Mouse (Mus musculus) forebrain, embryonic 13.5 days (tissue): ENCODE data around the gene Bysl. TPM values are rescaled to one million over a fixed set of nuclear protein-coding genes. Genes with fewer than 3 reads are reported as not detected.
"Not testable (repeated sequence)": the region's sequence is repeated elsewhere in the genome, so short reads cannot be mapped to it uniquely, and the experiment has no call there.

Experiments used
- ATAC-seq: fragments of 200-750 bp; cut with Nextera tagmentation; 2 replicates; pipeline ENCODE4 v1.8.0; 2017
- H3K27ac ChIP-seq: fragments of 300-500 bp; sonication (generic); 2 replicates; pipeline ENCODE4 v1.5.1; 2015; ENCODE audit warnings: inconsistent platforms, mild to moderate bottlenecking, moderate library complexity
- H3K27me3 ChIP-seq: fragments of 300-500 bp; sonication (generic); 2 replicates; pipeline ENCODE4 v1.6.1; 2015; ENCODE audit warnings: mild to moderate bottlenecking, inconsistent platforms
- H3K36me3 ChIP-seq: fragments of 300-500 bp; sonication (generic); 2 replicates; pipeline ENCODE4 v1.6.1; 2015; ENCODE audit warnings: mild to moderate bottlenecking, inconsistent platforms; ENCODE audit not compliant: poor library complexity, severe bottlenecking
- H3K4me1 ChIP-seq: fragments of 300-500 bp; sonication (generic); 2 replicates; pipeline ENCODE4 v1.6.1; 2015; ENCODE audit warnings: inconsistent platforms
- H3K4me2 ChIP-seq: fragments of 300-500 bp; sonication (generic); 2 replicates; pipeline ENCODE4 v1.6.1; 2015; ENCODE audit warnings: inconsistent platforms, mild to moderate bottlenecking, moderate library complexity
- H3K4me3 ChIP-seq: fragments of 300-500 bp; sonication (generic); 2 replicates; pipeline ENCODE4 v1.5.1; 2015; ENCODE audit warnings: mild to moderate bottlenecking, inconsistent platforms
- H3K9ac ChIP-seq: fragments of 300-500 bp; sonication (generic); 2 replicates; pipeline ENCODE4 v1.6.1; 2015; ENCODE audit warnings: mild to moderate bottlenecking, inconsistent platforms
- H3K9me3 ChIP-seq: fragments of 300-500 bp; sonication (generic); replicated peaks from 2 replicates; pipeline ENCODE4 v1.6.1; 2016; ENCODE audit warnings: inconsistent platforms
- WGBS: fragments of 180-500 bp; shearing (Covaris S2); methylation state at CpG from one replicate; pipeline ENCODE4 v1.1.7; 2015; 5-methylcytosine and 5-hydroxymethylcytosine counted together
- polyA plus RNA-seq: library from polyadenylated mRNA; unstranded; fragments of >200 nt; fragmentation: Nextera tagmentation; extraction: Ambion mirVana; gene quantifications from 2 replicates; pipeline ENCODE4 v1.2.1, GENCODE M21; 2015

Gene Bysl
- polyA plus RNA-seq, 1 experiment from 2014 or later: 29.7 TPM

DNA sequence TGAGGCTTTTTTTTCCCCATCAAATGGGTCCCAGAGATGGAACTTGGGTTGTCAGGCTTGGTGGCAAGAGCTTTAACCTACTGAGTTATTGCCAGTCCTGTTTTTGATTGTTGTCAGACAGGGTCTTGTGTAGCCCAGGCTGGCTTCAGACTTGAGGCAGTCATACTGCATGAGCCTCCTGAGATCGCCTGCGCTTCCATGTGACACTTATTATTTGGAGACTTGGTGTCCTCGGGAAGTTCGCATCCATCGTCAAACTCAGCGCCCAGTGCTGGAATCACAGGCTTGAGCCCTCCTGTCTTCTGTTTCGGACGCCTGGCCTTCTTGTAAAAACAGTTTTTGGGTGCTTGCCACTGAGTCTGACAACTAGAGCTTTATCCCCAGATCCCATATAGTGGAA lies 4.8 kb upstream of the Bysl start:
- WGBS: 93% methylated on average over 8 of the region's 8 CpGs
- ATAC-seq: no peak
- Histone ChIP-seq H3K9me3 (no peaks in the 10 kb centered on the region), H3K4me3 (no peak overlapping the region), H3K9ac (no peak overlapping the region), H3K36me3 (peaks cover 62% of the 10 kb centered on the region), H3K4me1 (peaks cover 17% of the 10 kb centered on the region), H3K4me2 (no peak overlapping the region), H3K27me3 (no peaks in the 10 kb centered on the region), H3K27ac (no peak overlapping the region)

DNA sequence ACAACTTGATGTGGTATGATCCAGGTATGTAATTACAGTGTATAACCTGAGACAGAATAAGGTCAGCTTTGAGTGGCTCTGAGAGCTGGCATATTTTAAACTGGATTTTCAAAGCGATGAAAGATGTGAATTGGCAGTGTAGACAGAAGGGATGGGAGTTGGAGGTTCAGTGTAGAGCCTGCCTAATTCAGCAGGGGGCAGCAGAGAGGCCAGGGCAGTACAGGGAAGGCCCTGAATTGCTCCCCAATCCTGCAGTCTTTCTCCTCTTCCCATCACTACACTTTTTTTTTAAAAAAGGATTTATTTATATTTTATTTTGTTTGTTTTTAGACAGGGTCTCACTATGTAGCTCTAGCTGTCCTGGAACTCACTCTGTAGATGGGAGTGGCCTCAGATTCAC lies 2.7 kb upstream of the Bysl start:
- Histone ChIP-seq H3K9ac (no peak overlapping the region), H3K27ac (no peak overlapping the region), H3K27me3 (no peaks in the 10 kb centered on the region), H3K4me1 (peaks cover 31% of the 10 kb centered on the region), H3K4me3 (no peak overlapping the region), H3K4me2 (no peak overlapping the region), H3K9me3 (no peaks in the 10 kb centered on the region), H3K36me3 (peaks cover 44% of the 10 kb centered on the region)
- ATAC-seq: no peak
- WGBS: 82% methylated on average over 1 of the region's 1 CpGs

DNA sequence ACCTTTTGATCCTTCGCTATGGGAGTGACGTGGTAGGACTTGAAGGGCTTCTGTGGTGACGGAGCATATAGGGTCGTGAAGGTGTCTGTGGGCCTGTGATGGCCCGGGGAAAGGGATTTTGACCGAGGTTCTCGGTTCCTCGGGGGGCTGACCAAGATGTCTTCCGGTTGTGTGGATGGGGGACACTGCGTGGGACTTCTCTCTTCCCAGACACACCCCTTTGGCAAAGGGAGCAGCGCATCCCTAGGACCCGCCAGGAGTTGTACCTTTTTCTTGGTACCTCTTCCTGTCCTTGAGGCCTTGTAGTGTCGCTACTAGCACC lies 330 bp upstream of the Bysl start:
- Histone ChIP-seq H3K27ac (no peak overlapping the region), H3K4me3 (peak overlapping the region; percentile 87), H3K9me3 (no peaks in the 10 kb centered on the region), H3K36me3 (peaks cover 49% of the 10 kb centered on the region), H3K27me3 (no peaks in the 10 kb centered on the region), H3K9ac (peak overlapping the region; percentile 80), H3K4me2 (peak overlapping the region; percentile 94), H3K4me1 (peaks cover 31% of the 10 kb centered on the region)
- under 1% methylated on average over 13 of the region's 13 CpGs for WGBS
- ATAC-seq: no peak

DNA sequence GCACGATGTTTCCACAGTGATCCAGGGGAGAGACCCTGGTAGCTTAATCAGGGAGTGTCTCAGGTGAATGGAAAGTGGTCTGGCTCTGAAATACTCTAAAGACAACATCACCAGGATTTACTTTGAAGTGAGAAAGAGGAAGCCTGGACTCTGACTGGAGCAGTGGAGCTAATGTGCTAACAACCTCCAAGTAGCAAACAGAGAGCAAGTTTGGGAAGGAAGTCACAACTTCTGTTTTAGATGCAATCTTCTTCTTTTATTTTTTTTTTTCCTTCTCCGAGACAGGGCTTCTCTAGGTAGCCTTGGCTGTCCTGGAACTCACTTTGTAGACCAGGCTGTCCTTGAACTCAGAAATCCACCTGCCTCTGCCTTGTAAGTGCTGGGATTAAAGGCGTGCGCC lies 2.1 kb downstream of the Bysl start:
- ATAC-seq: no peak
- WGBS: 95% methylated on average over 4 of the region's 4 CpGs
- Histone ChIP-seq H3K9ac (no peak overlapping the region), H3K27me3 (no peaks in the 10 kb centered on the region), H3K9me3 (no peaks in the 10 kb centered on the region), H3K4me3 (no peak overlapping the region), H3K27ac (no peak overlapping the region), H3K36me3 (peaks cover 57% of the 10 kb centered on the region), H3K4me2 (no peak overlapping the region), H3K4me1 (peaks cover 31% of the 10 kb centered on the region)

DNA sequence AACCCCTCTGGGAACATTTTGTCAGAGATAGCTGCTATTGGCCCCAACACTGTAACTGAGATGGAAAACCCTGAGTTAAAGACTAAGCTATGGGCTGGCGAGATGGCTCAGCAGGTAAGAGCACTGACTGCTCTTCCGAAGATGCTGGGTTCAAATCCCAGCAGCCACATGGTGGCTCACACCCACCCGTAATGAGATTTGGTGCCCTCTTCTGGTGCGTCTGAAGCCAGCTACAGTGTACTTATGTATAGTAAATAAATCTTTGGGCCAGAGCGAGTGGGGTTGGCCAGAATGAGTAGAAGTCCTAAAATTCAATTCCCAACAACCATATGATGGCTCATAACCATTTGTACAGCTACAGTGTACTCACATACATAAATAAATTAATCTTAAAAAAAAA lies 5.1 kb downstream of the Bysl start:
- H3K4me1 ChIP-seq: peaks cover 14% of the 10 kb centered on the region
- no peak overlapping the region for H3K4me3 ChIP-seq
- ATAC-seq: no peak
- H3K9ac ChIP-seq: no peak overlapping the region
- no peak overlapping the region for H3K27ac ChIP-seq
- H3K9me3 ChIP-seq: no peaks in the 10 kb centered on the region
- no peaks in the 10 kb centered on the region for H3K27me3 ChIP-seq
- no peak overlapping the region for H3K4me2 ChIP-seq
- H3K36me3 ChIP-seq: peaks cover 74% of the 10 kb centered on the region
- WGBS: 71% methylated on average over 5 of the region's 5 CpGs

DNA sequence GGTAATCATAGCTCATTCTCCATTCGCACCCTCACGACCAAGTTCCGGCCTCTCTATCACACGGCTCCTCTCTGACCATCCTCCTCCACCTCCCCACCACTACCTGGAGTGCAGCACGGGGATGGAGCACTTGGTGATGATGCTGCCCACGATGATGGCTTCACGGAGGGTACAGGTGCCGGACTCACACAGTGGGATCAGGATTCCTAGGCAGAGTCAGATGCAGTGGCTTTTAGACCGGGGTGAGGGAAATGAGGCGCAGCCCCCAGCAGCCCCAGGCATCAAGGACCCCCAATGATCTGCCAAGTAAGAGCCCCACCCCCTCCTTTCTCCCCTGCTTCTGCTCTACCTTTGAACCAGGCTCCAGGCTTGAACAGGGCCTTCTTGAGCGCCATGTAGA lies 9.0 kb downstream of the Bysl start:
- no peak overlapping the region for H3K4me3 ChIP-seq
- WGBS: 94% methylated on average over 11 of the region's 11 CpGs
- no peaks in the 10 kb centered on the region for H3K27me3 ChIP-seq
- no peak for ATAC-seq
- no peak overlapping the region for H3K9ac ChIP-seq
- H3K27ac ChIP-seq: no peak overlapping the region
- H3K4me2 ChIP-seq: no peak overlapping the region
- H3K9me3 ChIP-seq: no peaks in the 10 kb centered on the region
- H3K4me1 ChIP-seq: peaks cover 7% of the 10 kb centered on the region
- H3K36me3 ChIP-seq: peaks cover 88% of the 10 kb centered on the region

DNA sequence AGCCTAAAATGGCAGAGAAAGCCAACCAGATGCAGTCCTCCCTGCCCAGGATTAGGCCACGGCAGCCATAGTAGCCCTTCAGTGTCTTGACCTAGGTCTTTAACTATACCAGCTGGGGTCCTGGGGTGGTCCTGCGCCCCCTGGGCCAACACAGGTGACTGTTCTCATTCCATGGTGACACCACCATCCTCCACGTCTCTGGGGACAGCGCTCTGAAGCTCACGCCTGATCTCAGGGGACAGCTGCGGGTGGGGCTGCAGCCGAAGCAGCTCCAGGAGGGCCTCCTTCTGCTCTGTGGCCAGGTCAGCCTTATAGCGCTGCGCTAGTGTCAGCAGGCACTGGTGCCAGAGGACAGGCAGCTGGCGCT lies 9.9 kb downstream of the Bysl start:
- 96% methylated on average over 10 of the region's 10 CpGs for WGBS
- Histone ChIP-seq H3K27ac (no peak overlapping the region), H3K9me3 (no peaks in the 10 kb centered on the region), H3K4me2 (no peak overlapping the region), H3K4me1 (peaks cover 16% of the 10 kb centered on the region), H3K36me3 (peaks cover 79% of the 10 kb centered on the region), H3K9ac (no peak overlapping the region), H3K4me3 (no peak overlapping the region), H3K27me3 (no peaks in the 10 kb centered on the region)
- no peak for ATAC-seq

DNA sequence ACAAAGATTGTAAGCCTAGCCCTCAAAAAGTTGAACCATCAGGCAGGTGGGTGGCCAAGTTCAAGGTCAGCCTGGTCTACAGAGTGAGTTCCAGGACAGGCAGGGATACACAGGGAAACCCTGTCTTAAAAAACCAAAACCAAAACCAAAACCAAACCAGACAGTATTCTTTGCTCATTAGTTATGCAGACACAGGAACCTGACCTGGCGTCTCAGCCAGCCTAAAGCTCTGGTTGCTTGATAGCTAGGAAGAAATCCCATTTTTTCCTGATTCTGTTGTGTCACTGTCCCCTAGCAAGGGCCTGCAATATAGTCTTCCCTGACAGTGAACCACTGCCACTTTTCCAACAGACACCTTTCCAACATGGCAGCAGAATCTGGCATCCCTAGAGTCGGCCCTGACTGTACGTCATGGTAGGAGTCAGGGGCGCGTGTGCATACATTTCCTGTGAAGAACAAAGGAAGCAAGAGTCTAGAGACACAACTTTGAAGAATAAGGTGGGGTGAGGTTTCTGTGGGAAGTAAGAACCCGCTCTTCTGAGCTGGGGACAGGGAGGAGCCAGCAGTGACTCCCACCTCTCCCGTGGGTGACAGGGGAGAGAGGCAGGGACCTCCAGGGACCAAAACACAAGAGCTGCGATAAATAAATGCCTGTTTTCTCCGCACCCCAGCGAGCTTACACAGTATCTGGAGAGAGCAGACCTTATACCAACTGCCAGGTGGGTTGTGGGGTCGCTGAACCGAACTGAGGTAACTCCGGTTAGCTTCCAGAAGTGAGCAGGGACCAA lies 10.5 kb downstream of the Bysl start:
- no peak overlapping the region for H3K27ac ChIP-seq
- H3K27me3 ChIP-seq: no peaks in the 10 kb centered on the region
- H3K4me2 ChIP-seq: no peak overlapping the region
- H3K9me3 ChIP-seq: no peaks in the 10 kb centered on the region
- no peak overlapping the region for H3K9ac ChIP-seq
- 90% methylated on average over 13 of the region's 13 CpGs for WGBS
- H3K4me1 ChIP-seq: peaks cover 22% of the 10 kb centered on the region
- peaks cover 73% of the 10 kb centered on the region for H3K36me3 ChIP-seq
- ATAC-seq: no peak
- H3K4me3 ChIP-seq: no peak overlapping the region

DNA sequence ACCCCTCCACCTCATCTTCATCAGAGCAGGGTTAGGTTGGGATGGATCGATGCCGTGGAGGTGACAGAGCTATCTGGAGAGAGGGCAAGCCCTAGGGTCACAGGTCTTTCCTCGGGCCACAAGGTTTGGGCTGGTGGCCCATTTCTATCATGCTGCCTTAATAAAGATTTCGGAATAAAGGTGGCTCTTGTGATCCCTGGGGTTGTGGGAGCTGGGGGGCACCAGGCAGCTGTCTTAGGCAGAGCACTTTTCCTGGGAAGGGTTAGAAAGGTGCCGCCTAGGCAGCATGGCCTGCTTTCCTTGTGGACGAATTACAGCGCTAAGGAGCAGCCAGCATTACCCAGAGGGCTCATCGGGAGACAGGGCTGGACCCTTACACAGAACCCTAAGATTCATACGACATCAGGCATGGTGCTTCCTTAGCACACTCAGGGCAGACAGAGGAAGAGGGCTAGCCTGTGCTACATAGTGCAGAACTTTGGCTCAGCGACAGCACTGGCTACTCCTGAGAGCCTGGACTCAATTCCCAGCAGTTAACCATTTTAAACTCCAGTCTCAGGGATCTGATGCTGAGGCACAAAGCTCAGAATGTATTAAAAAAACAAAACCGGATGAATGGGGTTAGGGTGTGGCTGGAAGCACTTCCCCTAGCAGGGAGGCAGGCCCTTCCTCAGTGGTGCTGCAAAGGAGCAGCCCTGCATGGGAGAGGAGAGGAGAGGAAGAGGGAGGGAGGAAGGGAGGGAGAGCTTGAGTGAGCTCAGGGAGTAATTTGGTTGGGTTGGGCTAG lies 11.6 kb downstream of the Bysl start:
- 82% methylated on average over 11 of the region's 11 CpGs for WGBS
- no peaks in the 10 kb centered on the region for H3K27me3 ChIP-seq
- 0 out of 2 replicates have a peak overlapping the region, but pooled peaks have one; percentile 10 for H3K27ac ChIP-seq
- H3K36me3 ChIP-seq: peaks cover 62% of the 10 kb centered on the region
- no peaks in the 10 kb centered on the region for H3K9me3 ChIP-seq
- ATAC-seq: no peak
- no peak overlapping the region for H3K4me2 ChIP-seq
- peaks cover 33% of the 10 kb centered on the region for H3K4me1 ChIP-seq
- no peak overlapping the region for H3K9ac ChIP-seq
- H3K4me3 ChIP-seq: no peak overlapping the region

DNA sequence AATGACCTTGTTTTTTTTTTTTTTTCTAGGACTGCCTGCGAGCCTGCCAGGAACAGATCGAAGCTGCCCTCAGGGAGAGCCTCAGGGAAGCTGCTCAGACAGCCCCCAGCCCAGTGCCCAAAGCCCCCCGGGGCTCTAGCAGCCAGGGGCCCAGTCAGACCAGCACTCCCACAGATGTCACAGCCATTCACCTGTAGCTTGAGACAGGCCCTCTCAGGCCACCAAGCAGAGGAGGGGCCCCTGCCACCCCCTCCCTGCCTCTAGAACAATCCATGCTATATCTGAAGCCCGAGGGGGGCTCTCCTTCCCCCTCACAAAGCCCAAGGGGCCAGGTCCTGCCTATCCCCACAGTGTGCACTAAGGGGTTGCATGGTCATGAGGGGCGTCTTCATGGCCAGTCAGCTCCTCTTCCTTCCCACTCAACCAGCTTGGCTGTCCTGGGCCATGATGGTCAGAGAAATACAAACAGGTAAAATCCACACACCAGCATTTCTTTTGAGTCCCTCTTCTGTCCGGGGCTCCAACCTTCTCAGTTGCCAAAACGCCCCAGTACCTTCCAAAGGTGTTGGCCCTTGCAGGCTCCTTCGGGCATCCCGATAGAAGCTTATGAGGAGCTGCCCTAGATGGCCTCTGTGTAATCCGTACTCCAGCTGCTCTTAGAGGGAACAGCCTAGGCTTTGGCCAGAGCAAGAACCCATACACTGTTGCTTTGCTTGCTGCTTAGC lies 12.6 kb downstream of the Bysl start:
- not testable (repeated sequence) for H3K9me3 ChIP-seq, H3K27me3 ChIP-seq, H3K9ac ChIP-seq, H3K4me2 ChIP-seq, H3K27ac ChIP-seq, H3K4me3 ChIP-seq, ATAC-seq
- 91% methylated on average over 10 of the region's 10 CpGs for WGBS
- Histone ChIP-seq H3K36me3 (peaks cover 52% of the 10 kb centered on the region), H3K4me1 (peaks cover 42% of the 10 kb centered on the region)

DNA sequence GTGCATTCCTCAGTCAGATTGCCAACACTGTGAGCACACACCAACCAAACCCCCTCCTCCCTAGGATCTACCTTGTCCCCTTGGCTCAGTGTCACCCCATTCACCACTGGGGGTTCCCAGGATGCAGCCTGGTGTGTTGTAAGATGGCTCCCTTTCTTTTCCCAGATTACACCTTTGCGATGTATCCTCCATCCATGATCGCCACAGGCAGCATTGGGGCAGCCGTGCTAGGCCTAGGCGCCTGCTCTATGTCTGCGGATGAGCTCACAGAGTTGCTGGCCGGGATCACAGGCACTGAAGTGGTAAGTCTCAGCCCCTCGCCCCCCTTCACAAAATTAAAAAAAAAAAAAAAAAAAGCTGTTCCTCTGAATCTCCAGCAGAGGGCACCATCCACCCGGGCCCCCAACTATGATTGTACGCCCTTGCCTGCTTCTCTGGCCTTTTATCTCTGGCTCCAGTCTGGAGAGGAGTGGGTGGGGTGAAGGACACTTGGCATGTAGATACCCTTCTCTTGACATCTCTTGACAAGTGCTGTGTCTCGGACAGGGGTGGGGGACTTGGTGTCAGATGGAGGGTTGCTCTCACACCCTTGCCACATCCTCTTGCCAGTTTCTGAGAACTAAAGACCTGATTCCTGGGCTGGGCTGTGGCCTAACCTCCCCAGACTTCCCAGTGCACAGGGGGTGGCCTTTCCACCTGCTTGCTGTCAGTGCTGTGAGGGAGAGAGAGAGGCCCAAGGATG lies 13.3 kb downstream of the Bysl start:
- H3K27ac ChIP-seq: peak overlapping the region; percentile 21
- no peaks in the 10 kb centered on the region for H3K27me3 ChIP-seq
- WGBS: 24% methylated on average over 10 of the region's 10 CpGs
- no peak overlapping the region; the same call in 1 of the 2 replicates for H3K4me2 ChIP-seq
- peaks cover 42% of the 10 kb centered on the region for H3K4me1 ChIP-seq
- no peaks in the 10 kb centered on the region for H3K9me3 ChIP-seq
- H3K4me3 ChIP-seq: no peak overlapping the region
- ATAC-seq: no peak
- 0 out of 2 replicates have a peak overlapping the region, but pooled peaks have one; percentile 26 for H3K9ac ChIP-seq
- H3K36me3 ChIP-seq: peaks cover 48% of the 10 kb centered on the region
